Mouse (Mus musculus): Measurements from ENCODE around the gene Spata32.

- TF ChIP-seq POLR2A (IDR thresholded peaks at IDR 0.05; ENCODE audit: insufficient read depth, low read length) (no peak), CTCF (IDR thresholded peaks at IDR 0.05; ENCODE audit: low read depth, low read length) (no peak), EP300 (IDR thresholded peaks at IDR 0.05; ENCODE audit: insufficient read depth, low read depth, low read length) (no peak)
Observed at GRCm38 (mm10) chr11:103172392-103173040, 45.7 kb downstream of the Spata32 start.
